Mouse (Mus musculus): ENCODE data around the gene Uqcc2. TPM values are rescaled to one million over a fixed set of nuclear protein-coding genes. Genes with fewer than 3 reads are reported as not detected.

The Uqcc2 gene
- polyA plus RNA-seq, 2 experiments: 233 to 343 TPM

DNA sequence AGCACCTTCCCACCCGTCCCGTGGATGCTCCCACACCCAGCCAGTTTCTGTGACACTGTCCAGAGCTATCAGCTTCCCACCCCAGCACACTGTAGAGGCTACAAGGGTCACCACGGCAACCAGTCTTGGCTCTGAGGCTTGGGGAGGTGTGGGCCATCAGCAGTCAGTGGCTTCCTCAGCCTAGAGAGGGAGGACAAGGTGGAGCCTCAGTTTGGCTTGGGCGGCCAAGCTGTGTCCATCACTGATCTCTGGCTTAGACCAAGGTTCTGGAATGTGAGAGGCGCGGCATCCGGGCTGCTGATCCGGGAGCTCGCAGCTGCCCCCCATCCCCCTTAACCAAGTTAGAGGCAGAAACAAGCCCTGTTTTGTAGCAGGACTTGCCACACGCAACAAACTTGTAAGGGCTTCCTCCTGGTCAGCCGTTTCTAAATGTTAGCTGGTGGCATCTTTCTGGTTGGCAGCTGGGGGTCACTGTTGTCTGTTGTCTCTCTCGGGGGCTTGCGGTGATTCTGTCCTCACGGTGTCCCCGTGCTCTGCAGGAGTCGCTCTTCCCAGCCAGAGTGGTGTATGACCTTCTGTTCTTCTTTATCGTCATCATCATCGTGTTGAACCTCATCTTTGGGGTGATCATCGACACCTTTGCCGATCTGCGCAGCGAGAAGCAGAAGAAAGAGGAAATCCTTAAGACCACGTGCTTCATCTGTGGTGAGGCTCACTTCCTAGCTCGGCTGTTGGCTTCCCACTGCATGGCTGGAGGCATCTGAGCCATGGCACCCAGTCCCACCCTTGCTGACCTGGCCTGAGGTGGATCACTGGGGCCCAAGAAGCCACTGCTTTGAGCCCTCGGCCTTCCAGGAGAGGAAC, 14.8 kb downstream of the Uqcc2 start:
- H3K4me1 ChIP-seq (ENCODE audit: control insufficient read depth, insufficient read depth, low read length): peaks cover 10% of the 10 kb centered on the region
- 82% methylated on average over 25 of the region's 25 CpGs for WGBS
- H3K4me3 ChIP-seq (replicated peaks; ENCODE audit: low read length): no peak overlapping the region
- DNase-seq (ENCODE audit: low spot score): no peak
- no peaks in the 10 kb centered on the region for H3K27me3 ChIP-seq (ENCODE audit: control insufficient read depth, insufficient read depth, low read length)
- H3K9ac ChIP-seq (ENCODE audit: low read depth, low read length, severe bottlenecking): no peak overlapping the region
- ATAC-seq (ENCODE audit: low FRiP score, low read depth): no peak
- no peaks in the 10 kb centered on the region for H3K9me3 ChIP-seq (ENCODE audit: control insufficient read depth, low read length)
- no peak overlapping the region for H3K27ac ChIP-seq (replicated peaks; ENCODE audit: low read depth, low read length)
- TF ChIP-seq POLR2A (IDR thresholded peaks at IDR 0.05; ENCODE audit: borderline replicate concordance, extremely low read depth, insufficient read depth, insufficient read length): no peak
- H3K36me3 ChIP-seq (ENCODE audit: control insufficient read depth, insufficient read depth, low read length): peaks cover 49% of the 10 kb centered on the region
- H3K4me2 ChIP-seq (replicated peaks; ENCODE audit: low read depth, low read length, severe bottlenecking): no peak overlapping the region

DNA sequence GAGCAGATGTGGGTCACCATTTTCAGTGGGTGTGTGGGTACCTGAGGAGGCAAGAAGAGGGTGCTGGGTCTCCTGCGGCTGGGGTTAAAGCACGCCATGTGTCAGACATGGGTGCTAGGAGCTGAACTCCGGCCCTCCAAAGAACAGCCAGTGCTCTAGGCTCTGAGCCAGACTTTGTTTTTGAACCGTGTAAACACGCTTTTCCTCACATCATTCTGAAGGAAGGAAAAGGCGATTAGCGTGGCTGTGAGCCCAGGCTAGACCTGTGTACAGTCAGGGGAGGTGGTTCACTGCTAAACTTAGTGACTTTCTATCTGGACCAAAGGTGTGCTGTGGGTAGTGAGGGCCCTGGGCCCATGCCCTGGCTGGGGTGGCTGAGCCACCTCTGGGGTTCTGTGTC, 23.6 kb downstream of the Uqcc2 start:
- Histone ChIP-seq H3K4me2 (replicated peaks; ENCODE audit: low read depth, low read length, severe bottlenecking) (no peak overlapping the region), H3K4me3 (replicated peaks; ENCODE audit: low read length) (no peak overlapping the region), H3K27ac (replicated peaks; ENCODE audit: low read depth, low read length) (no peak overlapping the region), H3K36me3 (ENCODE audit: control insufficient read depth, insufficient read depth, low read length) (peaks cover 31% of the 10 kb centered on the region), H3K4me1 (ENCODE audit: control insufficient read depth, insufficient read depth, low read length) (no peaks in the 10 kb centered on the region), H3K9me3 (ENCODE audit: control insufficient read depth, low read length) (no peaks in the 10 kb centered on the region), H3K9ac (ENCODE audit: low read depth, low read length, severe bottlenecking) (no peak overlapping the region), H3K27me3 (ENCODE audit: control insufficient read depth, insufficient read depth, low read length) (no peaks in the 10 kb centered on the region)
- ATAC-seq (ENCODE audit: low FRiP score, low read depth): no peak
- WGBS: 91% methylated on average over 7 of the region's 7 CpGs
- no peak for TF ChIP-seq POLR2A (IDR thresholded peaks at IDR 0.05; ENCODE audit: borderline replicate concordance, extremely low read depth, insufficient read depth, insufficient read length)
- no peak for DNase-seq (ENCODE audit: low spot score)

DNA sequence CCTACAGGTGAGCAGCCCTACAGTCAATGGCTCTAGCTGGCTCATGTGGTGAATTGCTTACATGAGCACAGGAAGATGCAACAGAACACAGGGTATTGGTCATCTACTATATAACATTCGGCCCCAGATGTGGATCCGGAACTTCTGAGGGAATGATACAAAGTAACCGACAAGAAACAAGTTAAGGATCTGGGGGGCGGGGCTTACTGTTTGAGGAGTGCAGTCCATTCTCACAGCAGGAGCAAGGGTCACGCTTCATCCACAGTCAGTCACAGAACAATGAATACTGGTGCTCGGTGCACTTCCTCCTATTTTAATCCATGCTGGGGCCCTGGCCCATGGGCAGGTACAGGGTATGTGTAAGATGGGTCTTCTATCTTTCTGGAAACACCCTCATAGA, 25.8 kb downstream of the Uqcc2 start:
- WGBS: 83% methylated on average over 6 of the region's 6 CpGs
- ATAC-seq (ENCODE audit: low FRiP score, low read depth) (no peak), DNase-seq (ENCODE audit: low spot score) (no peak)
- H3K27ac ChIP-seq (replicated peaks; ENCODE audit: low read depth, low read length): no peak overlapping the region
- no peak overlapping the region for H3K4me3 ChIP-seq (replicated peaks; ENCODE audit: low read length)
- H3K4me2 ChIP-seq (replicated peaks; ENCODE audit: low read depth, low read length, severe bottlenecking): no peak overlapping the region
- H3K4me1 ChIP-seq (ENCODE audit: control insufficient read depth, insufficient read depth, low read length): no peaks in the 10 kb centered on the region
- H3K36me3 ChIP-seq (ENCODE audit: control insufficient read depth, insufficient read depth, low read length): peaks cover 16% of the 10 kb centered on the region; the same call in 1 of the 2 replicates
- no peaks in the 10 kb centered on the region for H3K9me3 ChIP-seq (ENCODE audit: control insufficient read depth, low read length)
- no peak overlapping the region for H3K9ac ChIP-seq (ENCODE audit: low read depth, low read length, severe bottlenecking)
- no peaks in the 10 kb centered on the region for H3K27me3 ChIP-seq (ENCODE audit: control insufficient read depth, insufficient read depth, low read length)
- TF ChIP-seq POLR2A (IDR thresholded peaks at IDR 0.05; ENCODE audit: borderline replicate concordance, extremely low read depth, insufficient read depth, insufficient read length): no peak

DNA sequence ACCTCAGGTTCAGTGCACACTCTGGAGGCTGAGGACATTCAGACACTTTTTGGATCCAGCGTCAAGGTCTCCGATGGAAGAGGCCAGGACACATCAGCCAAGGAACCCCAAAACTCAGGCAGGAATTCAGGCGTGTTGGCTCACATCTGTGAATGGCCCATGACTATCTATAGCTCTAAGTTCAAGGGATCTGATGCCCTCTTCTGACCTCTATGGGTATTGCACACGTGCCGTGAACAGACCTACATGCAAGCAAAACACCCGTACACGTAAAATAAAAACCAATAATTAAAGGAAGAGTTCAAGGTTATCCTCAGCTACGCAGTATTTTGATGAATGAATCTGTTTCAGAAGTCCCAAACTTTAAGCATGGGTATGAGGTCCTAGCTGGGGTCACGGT, 27.0 kb downstream of the Uqcc2 start:
- TF ChIP-seq POLR2A (IDR thresholded peaks at IDR 0.05; ENCODE audit: borderline replicate concordance, extremely low read depth, insufficient read depth, insufficient read length): no peak
- no peak for ATAC-seq (ENCODE audit: low FRiP score, low read depth)
- H3K9me3 ChIP-seq (ENCODE audit: control insufficient read depth, low read length): no peaks in the 10 kb centered on the region
- DNase-seq (ENCODE audit: low spot score): peak; percentile 32
- no peak overlapping the region for H3K9ac ChIP-seq (ENCODE audit: low read depth, low read length, severe bottlenecking)
- peaks cover 11% of the 10 kb centered on the region; the same call in 1 of the 2 replicates for H3K36me3 ChIP-seq (ENCODE audit: control insufficient read depth, insufficient read depth, low read length)
- no peak overlapping the region for H3K4me2 ChIP-seq (replicated peaks; ENCODE audit: low read depth, low read length, severe bottlenecking)
- no peak overlapping the region for H3K27ac ChIP-seq (replicated peaks; ENCODE audit: low read depth, low read length)
- H3K4me1 ChIP-seq (ENCODE audit: control insufficient read depth, insufficient read depth, low read length): no peaks in the 10 kb centered on the region
- no peaks in the 10 kb centered on the region for H3K27me3 ChIP-seq (ENCODE audit: control insufficient read depth, insufficient read depth, low read length)
- 88% methylated on average over 9 of the region's 9 CpGs for WGBS
- H3K4me3 ChIP-seq (replicated peaks; ENCODE audit: low read length): no peak overlapping the region

DNA sequence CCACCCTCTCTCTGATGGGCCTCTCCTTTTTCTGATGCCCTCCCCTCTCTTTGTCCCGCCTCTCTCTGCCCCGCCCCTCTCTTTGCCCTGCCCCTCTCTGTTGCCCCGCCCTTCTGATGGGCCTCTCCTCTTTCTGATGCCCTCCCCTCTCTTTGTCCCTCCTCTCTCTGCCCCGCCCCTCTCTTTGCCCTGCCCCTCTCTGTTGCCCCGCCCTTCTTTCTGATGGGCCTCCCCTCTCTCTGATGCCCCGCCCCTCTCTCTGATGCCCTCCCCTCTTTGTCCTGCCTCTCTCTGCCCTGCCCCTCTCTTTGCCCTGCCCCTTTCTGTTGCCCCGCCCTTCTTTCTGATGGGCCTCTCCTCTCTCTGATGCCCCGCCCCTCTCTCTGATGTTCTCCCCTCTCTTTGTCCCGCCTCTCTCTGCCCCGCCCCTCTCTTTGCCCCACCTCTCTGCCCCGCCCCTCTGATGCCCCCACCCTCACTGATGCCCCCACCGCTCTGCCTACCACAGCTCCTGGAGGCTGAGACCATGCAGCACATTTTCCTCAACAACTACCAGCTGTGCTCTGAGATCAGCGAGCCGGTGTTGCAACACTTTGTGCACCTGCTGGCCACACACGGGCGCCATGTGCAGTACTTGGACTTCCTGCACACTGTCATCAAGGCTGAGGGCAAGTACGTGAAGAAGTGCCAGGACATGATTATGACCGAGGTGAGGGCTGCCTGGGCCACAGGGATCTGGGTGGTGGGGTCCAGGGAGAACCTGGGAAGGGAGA, 27.8 kb downstream of the Uqcc2 start:
- 69% methylated on average over 18 of the region's 18 CpGs for WGBS
- no peak overlapping the region for H3K4me3 ChIP-seq (replicated peaks; ENCODE audit: low read length)
- H3K27ac ChIP-seq (replicated peaks; ENCODE audit: low read depth, low read length): no peak overlapping the region
- no peak for ATAC-seq (ENCODE audit: low FRiP score, low read depth)
- H3K9me3 ChIP-seq (ENCODE audit: control insufficient read depth, low read length): no peaks in the 10 kb centered on the region
- H3K36me3 ChIP-seq (ENCODE audit: control insufficient read depth, insufficient read depth, low read length): peaks cover 8% of the 10 kb centered on the region; the same call in 1 of the 2 replicates
- no peaks in the 10 kb centered on the region for H3K4me1 ChIP-seq (ENCODE audit: control insufficient read depth, insufficient read depth, low read length)
- H3K4me2 ChIP-seq (replicated peaks; ENCODE audit: low read depth, low read length, severe bottlenecking): no peak overlapping the region
- no peaks in the 10 kb centered on the region for H3K27me3 ChIP-seq (ENCODE audit: control insufficient read depth, insufficient read depth, low read length)
- DNase-seq (ENCODE audit: low spot score): no peak
- no peak overlapping the region for H3K9ac ChIP-seq (ENCODE audit: low read depth, low read length, severe bottlenecking)
- no peak for TF ChIP-seq POLR2A (IDR thresholded peaks at IDR 0.05; ENCODE audit: borderline replicate concordance, extremely low read depth, insufficient read depth, insufficient read length)
